Mouse (Mus musculus): ENCODE measurements at regions not wholly inside any gene's neighbourhood (a gene's known extent, or its start where the extent isn't known, plus 50 kb on each side); places are given as distances from the start of the nearest gene placed in this dataset.

- TF ChIP-seq CTCF (IDR thresholded peaks at IDR 0.05; ENCODE audit: low read depth, low read length): no peak
- no peak for TF ChIP-seq EP300 (IDR thresholded peaks at IDR 0.05; ENCODE audit: insufficient read depth, low read depth, low read length)
These were observed 164.4 kb upstream of the Ctnnb1 start for GRCm38 (mm10) chr9:120764663-120765062.

All from ES-Bruce4 (cell line).